Mouse (Mus musculus) CD8-positive naive resting alpha-beta T cell, adult 2 months (primary cell): ENCODE measurements around the gene Slc12a3.

Source experiments
- DNase-seq, 2 experiments: peaks; one replicate each; pipeline ENCODE4 v3.0.0; 2022; ENCODE audit warnings: low read depth in 2 of 2, low spot score in 2 of 2

Slc12a3 gene

DNA sequence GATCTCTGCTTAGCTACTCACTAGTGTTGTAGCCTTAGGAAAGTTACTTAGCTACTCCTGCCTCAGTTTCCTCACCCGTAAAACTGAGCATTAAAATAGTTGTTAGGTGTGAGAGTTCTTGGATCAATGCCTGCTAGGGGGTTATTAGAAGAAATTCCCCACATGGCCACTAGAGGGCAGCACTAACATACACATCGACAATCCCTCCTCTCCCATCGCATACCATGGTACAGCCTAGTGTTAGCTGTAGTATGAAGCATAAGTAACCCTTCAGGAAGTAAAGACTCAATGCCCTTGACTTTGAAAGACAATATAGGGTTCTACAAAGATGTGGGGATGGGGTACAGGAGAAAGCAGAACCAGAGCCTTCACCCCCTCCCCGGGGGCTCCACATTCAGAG is 1.7 kb downstream of the Slc12a3 start:
- DNase-seq: peak; percentile 57 to 60

DNA sequence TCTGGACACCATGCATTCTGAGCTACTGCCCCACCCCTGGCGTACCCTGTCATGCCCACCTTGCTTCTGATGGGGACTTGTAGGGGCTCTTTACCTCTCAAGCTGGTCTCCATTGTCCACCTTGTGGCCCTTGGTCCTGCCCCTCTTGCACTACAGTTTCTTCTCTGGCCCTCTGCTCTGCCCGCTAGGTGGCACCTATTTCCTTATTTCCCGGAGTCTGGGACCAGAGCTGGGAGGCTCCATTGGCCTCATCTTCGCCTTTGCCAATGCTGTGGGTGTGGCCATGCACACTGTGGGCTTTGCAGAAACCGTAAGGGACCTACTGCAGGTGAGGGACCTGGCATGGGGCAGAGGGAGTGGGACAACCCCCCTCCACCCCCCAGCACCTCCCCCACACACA is 4.3 kb downstream of the Slc12a3 start:
- no peak for DNase-seq

DNA sequence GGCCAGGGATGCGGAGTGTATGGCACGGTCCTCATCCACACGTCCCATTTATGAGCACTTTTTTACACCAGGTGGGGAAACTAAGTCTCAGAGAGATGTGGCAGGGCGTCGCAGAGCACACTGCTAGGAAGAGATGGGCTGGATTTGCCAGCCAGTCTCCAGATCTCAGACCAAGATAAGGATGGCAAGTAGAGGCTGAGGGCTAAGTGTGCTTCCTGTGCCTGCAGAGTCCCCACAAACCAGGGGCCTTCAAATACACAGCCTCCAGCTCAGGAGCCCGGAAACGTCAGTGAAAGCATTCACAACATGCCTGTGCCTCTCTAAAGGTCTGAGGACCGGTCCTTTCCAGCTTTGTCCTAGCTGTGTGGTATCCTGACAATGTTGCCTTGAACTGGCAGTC is 8.6 kb downstream of the Slc12a3 start:
- DNase-seq: no peak

DNA sequence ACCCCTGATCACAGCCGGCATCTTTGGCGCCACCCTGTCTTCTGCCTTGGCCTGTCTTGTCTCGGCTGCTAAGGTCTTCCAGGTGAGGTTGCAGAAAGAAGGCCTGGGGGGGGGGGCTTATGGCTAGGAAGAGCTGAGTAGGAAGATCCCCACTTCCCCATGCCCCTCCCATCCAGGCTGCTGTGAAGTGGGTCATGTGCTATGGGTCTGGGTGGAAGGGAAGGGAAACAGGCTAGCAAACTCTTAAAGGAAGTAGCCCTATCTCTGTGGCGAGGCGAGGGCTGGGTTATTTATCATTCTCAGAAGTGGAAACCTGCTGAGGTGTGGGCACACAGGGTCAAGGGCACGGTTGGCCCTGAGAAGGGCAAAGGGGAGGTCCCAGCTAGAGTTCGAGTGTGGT is 11.8 kb downstream of the Slc12a3 start:
- DNase-seq: no peak

DNA sequence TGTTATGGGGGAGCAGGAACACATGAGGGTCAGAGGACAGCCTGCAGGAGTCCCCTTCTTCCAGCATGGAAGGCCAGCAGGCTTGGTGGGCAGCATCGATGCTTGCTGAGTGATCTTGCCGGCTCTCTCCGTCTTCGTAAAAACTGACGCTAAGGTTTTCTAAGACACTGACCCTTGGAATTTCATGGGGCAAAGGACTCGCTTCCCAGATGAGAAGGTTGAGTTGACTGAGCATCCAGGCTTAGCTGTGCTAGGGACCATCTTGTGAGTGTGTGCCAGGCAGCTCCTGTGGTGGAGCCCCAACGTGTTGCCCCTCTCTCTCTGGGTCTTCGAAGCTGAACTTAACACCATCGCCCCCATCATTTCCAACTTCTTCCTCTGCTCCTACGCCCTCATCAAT is 13.7 kb downstream of the Slc12a3 start:
- DNase-seq: no peak

DNA sequence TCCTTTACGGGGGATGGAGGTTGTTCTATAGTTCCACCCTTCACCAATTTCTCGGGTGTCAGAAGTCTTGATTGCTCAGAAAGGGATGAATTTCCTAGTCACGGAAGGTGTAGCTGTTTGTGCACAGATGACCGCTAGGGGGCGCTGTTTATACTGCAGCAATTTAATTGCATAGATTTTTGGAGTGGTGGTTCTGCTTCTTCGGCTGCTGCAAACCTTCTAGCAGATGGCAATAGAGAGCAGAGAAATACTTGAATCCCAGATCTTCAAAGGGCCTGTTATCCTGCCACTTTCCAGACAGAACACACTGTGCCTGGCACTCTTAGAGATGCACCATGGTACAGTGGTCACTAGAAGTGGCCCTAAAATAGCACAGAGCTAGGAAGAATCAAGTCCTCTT is 14.3 kb downstream of the Slc12a3 start:
- peak; percentile 85 to 88 for DNase-seq

DNA sequence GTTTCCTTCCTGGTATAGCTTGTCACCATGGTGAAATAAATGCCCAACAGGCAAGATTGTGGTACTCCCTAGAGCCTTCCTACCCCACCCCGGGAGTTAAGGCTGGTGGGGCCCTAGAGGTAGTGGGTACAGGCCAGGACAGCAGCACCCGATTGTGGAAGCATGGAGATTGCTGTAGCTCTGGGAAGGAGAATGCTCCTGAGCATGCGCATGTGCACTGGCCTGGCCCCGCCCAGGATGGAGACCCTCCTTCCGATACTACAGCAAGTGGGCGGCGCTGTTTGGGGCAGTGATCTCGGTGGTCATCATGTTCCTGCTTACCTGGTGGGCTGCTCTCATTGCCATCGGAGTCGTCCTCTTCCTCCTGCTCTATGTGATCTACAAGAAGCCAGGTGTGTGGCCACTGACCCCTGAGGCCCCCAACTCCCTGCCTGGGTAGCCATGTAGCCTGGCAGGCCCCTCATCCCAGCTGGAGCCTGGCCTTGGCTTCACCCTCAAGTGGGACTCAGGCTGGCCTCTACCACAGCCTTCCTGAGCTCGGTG is 14.8 kb downstream of the Slc12a3 start:
- DNase-seq: no peak

DNA sequence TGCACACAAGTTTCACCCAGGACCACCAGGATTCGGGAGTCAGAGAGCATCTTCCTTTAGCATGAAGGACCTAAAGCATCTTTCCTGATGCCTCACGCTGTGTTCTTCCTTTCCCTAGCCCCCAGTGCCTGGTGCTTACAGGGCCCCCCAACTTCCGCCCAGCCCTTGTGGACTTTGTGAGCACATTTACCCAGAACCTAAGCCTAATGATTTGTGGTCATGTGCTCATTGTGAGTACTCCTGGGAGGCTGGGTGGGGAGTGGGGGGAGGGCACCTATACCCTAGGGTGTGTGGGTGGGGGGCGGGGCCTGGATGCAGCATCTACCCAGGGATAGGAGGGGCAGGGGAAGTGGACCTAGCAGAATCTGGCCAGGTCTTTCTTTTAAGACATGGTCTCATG is 16.7 kb downstream of the Slc12a3 start:
- no peak for DNase-seq

DNA sequence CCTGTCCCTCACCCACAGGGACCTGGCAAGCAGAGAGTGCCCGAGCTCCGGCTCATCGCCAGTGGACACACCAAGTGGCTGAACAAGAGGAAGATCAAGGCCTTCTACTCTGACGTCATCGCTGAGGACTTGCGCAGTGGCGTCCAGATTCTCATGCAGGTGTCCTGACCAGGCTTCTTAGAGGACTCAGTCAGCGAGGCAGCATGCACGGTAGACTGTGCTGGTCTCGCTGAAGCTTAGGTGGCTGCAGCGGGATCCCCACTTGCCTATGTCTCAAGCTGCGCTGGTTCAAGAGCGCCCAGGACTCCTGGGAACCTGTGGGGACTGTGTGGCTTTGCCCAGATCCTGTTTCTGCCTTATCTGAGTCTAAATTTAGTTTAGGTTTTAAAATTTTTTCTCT is 17.3 kb downstream of the Slc12a3 start:
- no peak for DNase-seq

DNA sequence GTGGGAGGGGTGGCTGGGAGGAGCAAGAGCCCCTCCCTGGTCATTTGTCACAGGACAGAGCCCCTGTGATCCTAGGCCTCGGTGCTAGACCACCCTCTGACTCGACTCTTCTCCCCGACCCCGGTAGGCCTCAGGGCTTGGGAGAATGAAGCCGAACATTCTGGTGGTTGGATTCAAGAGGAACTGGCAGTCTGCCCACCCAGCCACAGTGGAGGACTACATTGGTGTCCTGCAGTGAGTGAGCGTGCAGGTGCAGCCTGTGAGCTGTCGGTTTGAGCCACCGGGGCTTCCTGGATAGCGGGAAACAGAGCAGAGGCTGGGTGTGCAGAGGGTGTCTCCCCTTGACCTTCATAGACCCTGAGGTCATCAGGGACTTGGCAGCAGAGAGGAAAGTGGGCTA is 19.4 kb downstream of the Slc12a3 start:
- DNase-seq: no peak

DNA sequence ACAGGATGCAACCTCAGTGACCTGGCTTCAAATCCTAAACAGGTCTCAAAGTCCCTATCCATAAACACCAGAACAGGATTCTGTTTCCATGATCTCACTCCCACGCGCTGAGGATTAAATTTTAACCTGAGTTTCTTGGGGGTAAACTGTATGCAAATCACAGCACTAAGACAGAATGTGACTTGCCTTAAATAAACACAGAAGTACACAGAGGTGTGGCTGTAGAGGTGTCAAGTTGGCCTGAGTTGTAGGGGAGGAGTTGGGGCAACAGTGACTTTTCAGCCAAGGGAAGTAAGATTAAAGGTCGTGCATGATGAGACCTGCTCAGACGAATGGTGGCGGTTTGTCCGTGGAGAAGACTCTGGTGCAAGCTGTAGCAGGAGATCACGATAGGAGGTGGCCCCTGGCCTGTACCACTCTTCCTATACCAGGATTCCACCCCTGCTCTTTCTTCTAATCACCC is 25.1 kb downstream of the Slc12a3 start:
- no peak for DNase-seq

DNA sequence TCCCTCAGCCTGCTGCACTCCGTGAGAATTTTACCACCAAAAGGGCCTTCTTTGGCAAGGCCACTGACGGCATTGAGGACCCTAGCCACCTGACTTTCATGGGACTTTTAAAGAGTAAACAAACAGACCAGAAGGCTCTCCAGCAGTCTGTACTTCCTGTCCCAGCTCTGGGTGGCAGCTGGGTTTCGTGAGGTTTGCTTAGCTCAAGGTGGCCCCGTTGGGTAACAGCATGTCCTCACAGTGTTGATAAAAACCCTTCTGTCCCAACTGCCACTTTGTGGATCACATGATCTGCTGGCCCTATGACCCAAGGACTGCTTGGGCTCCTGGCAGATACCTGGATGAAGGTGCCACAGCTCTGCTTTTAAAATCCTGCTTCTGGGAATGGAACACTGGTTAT is 25.6 kb downstream of the Slc12a3 start:
- DNase-seq: peak; percentile 26 to 43

DNA sequence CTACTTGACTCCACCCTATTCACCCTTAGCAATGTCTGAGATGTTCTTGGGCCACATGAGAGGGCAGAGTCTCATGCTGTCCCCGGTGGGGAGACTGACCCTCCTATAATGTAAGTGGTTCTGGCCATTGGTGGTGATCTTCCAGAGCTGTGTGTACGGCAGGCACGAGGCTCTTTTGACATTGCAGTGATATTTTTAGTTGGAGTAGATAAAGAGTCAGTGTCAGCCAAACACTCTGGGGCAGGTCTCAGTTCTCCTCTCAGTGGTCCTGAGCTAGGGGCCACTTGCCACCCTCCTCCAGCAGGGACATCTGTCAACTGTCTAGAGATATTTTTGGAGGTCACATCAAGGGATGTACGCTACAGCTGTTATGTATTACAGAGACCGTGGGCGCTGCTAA is 28.2 kb downstream of the Slc12a3 start:
- no peak for DNase-seq

DNA sequence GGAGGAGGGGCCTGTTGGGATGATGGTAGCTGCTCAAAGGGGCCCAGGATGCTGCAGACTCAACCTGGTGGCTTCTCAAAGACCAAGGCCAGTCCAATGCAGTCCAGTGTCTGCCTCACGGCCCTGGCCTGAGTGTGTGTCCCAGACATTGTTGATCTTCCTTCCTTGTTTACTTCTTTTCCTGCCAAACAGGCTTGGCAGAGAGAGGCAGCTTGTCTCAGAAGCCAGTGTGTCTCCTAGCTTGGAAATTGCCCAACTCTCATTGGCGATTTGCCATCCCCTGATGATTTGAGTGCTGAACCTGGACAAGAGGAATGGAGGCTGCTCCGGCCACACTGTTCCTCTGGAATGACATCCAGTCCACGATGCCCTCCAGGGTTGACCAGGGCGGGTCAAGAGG is 29.5 kb downstream of the Slc12a3 start:
- no peak for DNase-seq

DNA sequence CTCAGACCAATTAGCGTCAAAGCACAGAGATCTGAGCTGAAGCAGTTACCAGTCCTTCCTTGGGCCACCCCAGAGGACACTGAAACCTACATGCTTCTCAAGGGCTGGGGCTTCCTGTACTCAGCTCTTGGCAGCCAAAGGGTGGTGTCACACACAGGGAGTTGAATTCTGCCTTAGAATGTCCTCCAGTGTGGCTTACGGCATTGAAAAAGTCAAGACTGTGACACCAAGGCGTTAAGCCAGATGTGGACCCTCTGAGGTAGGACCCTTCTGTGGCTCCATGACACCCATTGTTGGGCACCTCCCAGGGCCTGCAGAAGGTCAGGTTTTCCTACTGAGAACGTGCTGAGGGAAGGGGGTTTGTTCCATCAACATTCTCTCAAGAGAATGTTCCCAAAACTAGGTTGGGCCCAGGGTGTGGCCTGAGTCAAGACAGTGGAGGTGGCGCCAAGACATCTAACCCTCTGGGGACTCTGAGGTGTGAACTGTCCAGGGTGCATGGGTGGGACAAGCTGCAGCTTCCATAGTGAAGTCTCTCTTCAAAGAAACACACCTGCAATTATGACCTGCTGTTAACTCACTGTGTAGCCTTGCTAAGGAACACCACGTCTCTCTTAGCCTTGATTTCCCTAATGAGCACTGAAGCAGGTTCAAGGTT is 32.9 kb downstream of the Slc12a3 start:
- DNase-seq: no peak

DNA sequence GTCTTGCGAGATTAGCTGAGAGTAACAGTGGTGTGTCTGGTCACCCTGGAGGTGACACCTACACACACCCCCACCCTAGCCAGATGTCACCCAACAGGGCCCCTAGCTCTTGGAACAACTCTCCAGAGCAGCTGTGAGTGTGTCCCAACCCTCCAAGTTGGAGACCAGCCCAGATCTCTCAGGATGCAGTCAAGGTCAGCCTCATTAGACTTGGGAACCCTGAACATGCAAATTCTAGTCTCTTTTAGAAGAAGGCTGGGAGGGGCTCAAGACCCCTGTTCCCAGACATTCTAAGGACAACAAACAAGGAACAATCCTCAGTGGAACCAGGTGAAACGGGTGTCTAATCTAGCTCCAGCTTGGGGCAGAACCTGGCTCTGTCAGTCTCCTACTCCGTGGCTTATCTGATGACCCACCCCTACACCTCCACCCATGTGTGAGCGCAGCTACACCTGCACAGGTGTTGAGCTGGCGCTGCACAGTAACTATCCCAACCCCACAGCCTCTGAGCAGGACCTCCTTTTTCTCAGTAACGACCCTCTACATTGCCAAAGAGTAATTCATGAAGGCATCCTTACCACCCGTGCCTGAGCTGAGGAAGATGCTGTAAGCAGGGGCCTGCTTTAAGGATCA is 33.7 kb downstream of the Slc12a3 start:
- no peak for DNase-seq

DNA sequence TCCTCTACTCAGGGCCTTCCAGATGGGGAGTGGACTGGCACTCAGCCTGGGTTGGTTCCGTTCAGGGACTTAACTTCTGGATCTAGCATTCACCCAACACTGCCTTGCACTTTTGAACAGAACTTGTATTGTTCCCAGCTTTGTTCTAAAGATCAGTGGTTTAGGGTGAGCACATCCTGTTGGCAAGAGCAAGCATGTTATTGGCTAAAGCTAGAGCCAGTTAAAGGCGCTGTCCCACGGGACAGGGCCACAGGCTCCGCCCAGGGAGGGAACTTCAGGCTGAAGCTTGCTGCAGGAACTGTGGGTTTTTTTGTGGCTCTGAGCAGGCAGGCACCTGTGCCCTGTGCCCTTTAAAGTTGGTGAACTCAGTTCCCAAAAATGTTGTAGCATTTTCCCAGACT is 34.3 kb downstream of the Slc12a3 start:
- DNase-seq: peak; percentile 75 to 82

DNA sequence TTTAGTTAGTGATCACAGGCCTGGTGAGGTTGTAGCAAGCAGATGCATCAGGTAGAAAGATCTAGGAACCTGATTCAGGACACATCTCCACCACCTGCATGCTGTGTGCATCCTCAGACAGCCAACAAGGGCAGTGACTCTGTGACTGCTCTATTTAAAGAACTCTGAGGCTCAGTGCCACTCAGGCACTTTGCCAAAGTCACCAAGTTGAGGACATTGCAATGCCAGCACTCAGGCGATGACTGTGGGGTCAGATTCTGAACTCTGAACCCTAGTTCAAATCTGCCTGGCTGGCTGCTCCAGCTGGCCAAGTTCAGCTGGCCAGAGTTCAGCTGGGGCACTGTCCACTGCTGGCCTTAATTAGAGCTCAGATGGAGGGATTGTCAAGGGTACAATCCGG is 34.9 kb downstream of the Slc12a3 start:
- no peak for DNase-seq

DNA sequence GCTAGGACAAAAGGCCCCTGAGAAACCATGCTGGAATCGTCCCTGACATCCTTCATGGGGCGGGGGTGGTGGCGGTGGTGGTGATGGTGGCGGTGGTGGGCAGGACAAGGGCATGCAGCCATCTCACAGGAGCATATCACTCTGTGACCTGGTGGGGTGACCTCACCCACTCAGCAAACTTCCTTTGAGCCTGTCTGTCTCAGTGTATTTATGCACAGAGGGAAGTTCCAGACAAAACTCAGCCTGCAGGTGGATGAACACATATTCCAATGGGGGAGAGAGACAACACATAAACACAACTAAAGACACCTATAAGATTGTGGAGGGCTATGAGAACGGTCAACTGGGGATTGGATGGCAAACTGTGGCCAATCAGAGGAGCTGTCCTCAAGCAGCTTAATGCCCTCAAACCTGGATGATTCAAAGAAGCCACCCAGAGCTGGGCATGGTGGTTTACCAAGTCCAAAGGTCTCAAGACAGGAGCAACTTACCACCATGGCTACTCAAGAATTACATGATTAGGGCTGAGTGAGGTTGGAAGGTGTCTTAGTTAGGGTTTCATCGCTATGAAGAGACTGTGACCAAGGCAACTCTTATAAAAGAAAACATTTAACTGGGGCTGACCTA is 35.8 kb downstream of the Slc12a3 start:
- DNase-seq: no peak

DNA sequence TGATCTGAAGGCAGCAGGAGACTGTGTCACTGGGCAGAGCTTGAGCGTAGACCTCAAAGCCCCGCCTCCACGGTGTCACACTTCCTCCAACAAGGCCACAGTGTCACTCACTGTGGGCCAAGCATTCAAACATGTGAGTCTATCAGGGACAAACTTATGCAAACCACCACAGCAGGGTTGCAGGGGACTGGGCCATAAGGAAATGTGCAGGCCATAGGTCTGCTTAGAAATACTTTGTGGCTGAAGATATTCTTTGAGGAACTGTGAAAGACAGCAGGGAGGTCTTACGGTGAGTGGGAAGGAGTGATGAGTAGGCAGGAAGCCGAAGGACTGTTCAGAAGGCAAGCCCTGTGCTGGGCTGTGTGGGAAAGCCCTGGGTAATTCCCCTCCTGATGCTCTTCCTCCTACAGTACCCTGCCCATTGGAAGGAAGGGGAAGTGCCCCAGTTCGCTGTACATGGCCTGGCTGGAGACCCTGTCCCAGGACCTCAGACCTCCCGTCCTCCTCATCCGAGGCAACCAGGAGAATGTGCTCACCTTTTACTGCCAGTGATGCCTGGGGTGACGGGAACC is 36.5 kb downstream of the Slc12a3 start:
- DNase-seq: peak; percentile 69 to 79

DNA sequence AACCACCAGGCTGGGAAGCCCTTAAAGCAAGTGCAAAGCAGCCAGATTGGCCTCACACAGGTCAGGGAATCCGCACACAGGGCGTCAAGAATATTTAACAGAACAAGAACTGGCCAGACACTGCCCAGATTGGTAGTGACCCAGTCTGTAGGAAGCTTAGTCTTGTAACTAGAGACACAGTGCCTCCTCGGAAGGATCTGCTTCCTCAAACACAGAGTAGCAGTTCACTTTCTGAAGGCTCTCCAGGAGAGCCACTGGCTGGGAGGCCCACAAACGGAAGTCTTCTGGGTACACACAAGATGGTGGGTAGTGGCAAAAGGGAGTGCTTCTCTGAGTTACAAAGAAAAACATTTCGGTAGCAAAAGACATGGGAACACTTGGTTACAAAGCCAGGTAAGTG is 41.8 kb downstream of the Slc12a3 start:
- no peak for DNase-seq

DNA sequence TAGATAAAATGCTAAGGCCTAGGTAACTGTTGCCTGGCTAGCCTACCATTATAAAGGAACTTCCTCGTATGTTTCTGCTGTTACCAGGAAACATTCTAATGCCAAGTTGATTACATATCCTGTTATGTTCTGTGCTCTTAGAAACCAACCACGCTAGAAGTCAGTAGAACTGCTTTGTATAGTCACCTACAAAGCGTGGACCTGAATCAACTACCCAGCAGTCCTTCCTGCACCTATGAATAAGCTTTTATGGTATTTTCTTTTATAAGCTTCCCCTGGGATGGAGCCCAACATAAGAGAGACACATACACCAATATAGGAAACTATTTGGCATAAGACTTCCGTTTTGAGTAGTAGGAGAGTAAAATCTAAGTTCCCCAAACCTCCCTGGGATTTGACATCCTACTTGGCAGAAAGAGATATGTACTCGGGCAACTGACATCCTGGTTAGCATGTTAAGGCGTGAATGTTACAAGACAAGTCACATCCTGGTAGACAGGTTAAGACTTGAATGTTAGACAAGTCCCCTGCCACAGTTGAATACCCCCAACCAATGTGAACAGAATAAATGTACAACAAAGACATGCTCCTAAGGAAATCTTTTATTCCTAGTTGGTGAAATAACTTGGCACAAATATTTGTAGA is 44.1 kb downstream of the Slc12a3 start:
- no peak for DNase-seq
